Mouse (Mus musculus) 3134 (cell line): ENCODE measurements around the gene Gng7.
"Not testable (repeated sequence)": the region's sequence is repeated elsewhere in the genome, so short reads cannot be mapped to it uniquely, and the experiment has no call there.

Experiments
- DNase-seq: peaks from one replicate; pipeline ENCODE4 v3.0.0-alpha.2; 2011; ENCODE audit warnings: low spot score; ENCODE audit not compliant: insufficient read length; ENCODE audit errors: extremely low read depth

Gng7 gene

GRCm38 (mm10) chr10:81014393-81015384 lies at the start of gene Gng7:
Gng7 (minus strand) TSS chr10:81014945.
- peak; percentile 60 for DNase-seq

- DNase-seq, result not testable (repeated sequence)
Measured at GRCm38 (mm10) chr10:81064519-81064918, 49.8 kb upstream of the Gng7 start.

- no peak for DNase-seq
Measured at GRCm38 (mm10) chr10:81062710-81063109, 48.0 kb upstream of the Gng7 start.

GRCm38 (mm10) chr10:81059603-81060543 lies 45.1 kb upstream of the Gng7 start, which contains the start of gene Sgta:
Sgta (minus strand) TSS chr10:81060181.
- DNase-seq, result peak; percentile 97

- DNase-seq, result no peak
Measured at GRCm38 (mm10) chr10:81058896-81059295, 44.2 kb upstream of the Gng7 start.

- DNase-seq, result no peak
Measured at GRCm38 (mm10) chr10:81057406-81058130, 42.8 kb upstream of the Gng7 start.

DNA sequence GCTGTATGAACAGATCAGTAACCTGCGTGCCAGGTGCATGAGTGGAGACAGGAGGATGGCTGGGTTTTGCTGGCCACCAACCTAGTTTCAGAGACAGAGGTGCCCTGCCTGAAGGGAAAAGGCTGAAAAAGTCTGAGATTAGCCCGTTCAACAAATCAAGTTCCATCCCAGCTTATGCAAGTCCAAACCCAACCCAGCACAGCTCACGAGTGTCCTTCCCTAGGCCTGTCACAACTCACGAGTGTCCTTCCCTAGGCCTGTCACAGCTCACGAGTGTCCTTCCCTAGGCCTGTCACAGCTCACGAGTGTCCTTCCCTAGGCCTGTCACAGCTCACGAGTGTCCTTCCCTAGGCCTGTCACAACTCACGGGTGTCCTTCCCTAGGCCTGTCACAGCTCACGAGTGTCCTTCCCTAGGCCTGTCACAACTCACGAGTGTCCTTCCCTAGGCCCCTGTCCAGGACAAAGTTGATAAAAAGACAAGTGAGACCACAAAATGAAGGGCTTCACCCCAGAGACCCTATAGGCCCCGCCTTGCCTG lies 41.1 kb upstream of the Gng7 start:
- DNase-seq, result not testable (repeated sequence)

GRCm38 (mm10) chr10:81055169-81055568 lies 40.4 kb upstream of the Gng7 start:
- no peak for DNase-seq

DNA sequence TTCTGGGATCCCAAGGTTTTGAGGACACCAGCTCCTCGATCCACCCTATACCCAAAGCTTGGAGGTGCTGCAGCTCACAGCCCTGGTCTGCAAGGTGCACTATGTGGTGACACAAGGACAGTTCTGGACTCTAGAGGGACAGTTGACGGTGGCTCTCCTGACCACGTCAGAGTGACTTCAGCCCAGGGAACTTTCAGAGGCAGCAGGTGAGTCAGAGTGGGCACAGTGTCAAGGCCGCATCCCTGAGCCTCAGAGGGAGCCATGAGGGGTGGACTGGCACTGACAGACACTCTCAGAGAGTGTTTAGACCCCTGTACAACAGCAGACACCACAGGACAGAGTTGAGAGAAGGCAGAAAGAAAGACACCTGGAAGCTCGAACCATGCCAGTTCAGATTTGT lies 37.8 kb upstream of the Gng7 start:
- DNase-seq, result no peak

DNA sequence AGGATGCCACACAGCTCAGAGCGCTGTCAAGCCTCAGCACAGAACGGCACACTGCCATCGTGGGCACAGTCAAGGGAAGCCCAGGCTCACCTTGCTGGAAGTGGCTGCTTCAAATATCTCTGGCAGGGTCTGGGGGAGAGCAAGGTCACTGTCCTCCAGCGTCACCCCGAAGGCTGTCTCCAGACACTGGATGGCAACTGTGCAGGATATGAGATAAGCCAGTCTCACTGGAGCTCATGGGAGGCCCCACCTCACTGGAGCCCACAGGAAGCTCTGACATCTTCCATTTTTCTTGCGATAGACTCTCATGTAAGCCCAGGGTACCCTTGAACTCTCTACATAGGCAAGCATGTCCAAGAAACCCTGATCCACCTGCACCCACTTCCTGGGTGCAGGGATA lies 36.4 kb upstream of the Gng7 start:
- DNase-seq, result no peak

GRCm38 (mm10) chr10:81050645-81051044 lies 35.9 kb upstream of the Gng7 start:
- no peak for DNase-seq

- not testable (repeated sequence) for DNase-seq
Measured at GRCm38 (mm10) chr10:81045246-81045645, 30.5 kb upstream of the Gng7 start.

DNA sequence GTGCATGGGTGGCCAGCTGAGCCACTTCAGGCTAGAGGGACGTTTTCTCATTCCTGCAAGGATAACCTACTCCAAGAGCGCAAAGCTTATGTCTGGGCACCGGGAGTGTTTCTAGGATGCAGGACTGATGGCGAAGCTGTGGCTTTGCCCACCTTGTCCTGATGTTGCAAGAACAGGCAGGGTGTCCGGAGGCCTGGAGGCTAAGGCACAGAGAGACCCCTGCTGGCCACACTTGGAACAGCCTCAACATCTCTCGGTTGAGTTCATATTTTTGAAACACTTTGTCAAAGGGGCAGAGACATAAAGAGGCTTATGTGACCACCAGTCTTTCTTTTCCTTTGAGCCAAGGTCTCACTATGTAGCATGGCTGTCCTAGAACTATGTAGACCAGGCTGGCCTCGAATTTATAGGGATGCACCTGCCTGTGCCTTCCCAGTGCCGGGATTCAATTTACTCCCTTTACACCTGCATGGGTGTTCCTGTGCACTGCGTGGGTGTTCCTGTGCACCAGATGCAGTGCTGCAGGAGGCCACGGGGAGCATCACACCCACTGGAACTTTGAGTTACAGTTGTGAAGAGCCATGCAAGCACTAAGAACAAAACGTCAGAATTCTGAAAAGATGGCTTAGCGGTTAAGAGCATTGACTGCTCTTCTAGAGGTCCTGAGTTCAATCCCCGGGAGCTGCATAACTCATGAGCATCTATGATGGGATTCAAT lies 26.9 kb upstream of the Gng7 start:
- no peak for DNase-seq

GRCm38 (mm10) chr10:81036988-81037580 lies 22.3 kb upstream of the Gng7 start, which contains the start of gene Slc39a3:
Slc39a3 (minus strand) TSS chr10:81037426.
- DNase-seq, result peak; percentile 98

DNA sequence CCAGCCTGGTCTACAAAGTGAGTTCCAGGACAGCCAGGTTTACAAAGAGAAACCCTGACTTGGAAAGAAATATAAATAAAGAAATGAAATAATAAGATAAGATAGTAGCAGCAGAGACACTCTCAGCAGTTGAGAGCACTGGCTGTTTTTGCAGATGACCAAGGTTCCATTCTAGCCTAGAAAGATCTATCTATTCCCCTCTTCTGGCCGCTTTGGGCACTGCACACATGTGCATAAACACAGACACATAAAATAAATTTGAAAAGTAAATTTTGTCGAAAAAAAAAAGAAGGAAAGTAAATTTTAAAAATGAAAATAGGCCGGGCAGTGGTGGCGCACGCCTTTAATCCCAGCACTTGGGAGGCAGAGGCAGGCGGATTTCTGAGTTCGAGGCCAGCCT lies 21.5 kb upstream of the Gng7 start:
- no peak for DNase-seq

- DNase-seq, result no peak
Measured at GRCm38 (mm10) chr10:81033586-81033985, 18.8 kb upstream of the Gng7 start.

DNA sequence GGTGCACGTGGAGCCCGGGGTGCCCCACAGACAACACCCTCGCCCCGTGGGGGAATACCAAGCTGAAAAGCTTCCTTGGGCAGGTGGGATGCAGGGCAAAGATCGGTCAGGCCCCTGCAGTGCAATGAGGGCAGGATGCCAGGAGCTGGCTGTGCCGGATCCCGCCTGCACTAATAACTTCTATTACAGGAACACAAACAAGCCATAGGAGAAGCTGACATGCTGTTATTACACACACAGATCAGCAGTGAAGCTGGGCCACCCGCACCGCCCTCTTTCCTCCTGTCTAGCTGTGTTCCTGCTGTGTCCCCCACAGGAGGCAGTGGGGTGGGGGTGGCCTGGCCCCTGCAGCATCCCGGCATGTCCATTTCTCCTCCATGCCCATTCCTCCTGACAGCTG lies 14.3 kb upstream of the Gng7 start:
- no peak for DNase-seq

DNA sequence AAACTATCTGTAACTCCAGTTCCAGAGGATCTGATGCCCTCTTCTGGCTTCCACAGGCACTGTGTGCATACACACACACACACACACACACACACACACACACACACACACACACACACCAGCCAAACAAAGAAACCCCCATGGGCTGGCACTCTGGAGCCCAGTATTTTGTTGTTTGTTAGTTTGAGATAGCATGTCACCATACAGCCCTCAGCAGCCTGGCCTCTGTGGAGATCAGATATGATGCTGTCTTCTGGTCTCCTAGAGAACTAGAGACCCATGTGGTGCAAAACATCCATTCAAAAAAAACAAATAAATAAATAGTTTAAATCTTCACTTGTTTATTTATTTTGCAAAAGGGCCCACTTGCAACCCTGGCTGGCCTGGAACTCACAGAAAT lies 13.5 kb upstream of the Gng7 start:
- DNase-seq, result no peak

- peak; percentile 81 for DNase-seq
Measured at GRCm38 (mm10) chr10:81027331-81027730, 12.6 kb upstream of the Gng7 start.
